Mouse (Mus musculus) T-helper 17 cell (primary cell): ENCODE results near the gene Gprc5a.

Source experiments
- in situ Hi-C, 2 experiments: fragments of 300-600 bp; cut with MboI, MseI; formaldehyde crosslinking; loops; 1 replicate in 1 of 2; 2 replicates in 1 of 2; pipeline ENCODE4 v1.15.1; 2025; ENCODE audit warnings: high pct_unique_total_duplicates in 2 of 2

Gene Gprc5a

GRCm38 (mm10) chr6:135065236-135065957 lies at the start of gene Gprc5a:
Gene Gprc5a, plus strand, starts transcription at chr6:135065651.
- in situ Hi-C loops = no loop called here

DNA sequence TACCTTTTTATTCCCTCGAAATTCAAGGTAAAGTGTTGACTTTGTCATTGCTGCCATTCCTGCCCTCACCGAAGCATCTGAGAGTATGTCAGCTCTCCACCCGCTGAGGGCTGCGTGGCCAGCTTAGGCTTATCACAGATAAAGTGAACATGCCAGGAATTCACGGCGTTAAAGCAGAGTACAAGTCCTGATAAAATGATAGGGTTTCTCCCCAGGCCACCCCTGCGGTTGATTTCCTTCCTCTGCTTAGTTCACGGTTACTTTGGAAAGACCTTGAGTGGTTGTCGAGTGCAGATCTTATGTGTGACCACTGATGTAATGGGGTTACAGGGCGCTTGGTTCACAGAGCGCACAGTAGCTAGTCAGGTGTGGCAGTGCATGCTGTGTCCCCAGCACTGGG lies 48.2 kb upstream of the Gprc5a start:
- in situ Hi-C loops = loop anchor here in 1 of 2 experiments (10.0 kb wide), 1 partner anchor 358 kb away; no protein-coding TSS in a partner anchor

DNA sequence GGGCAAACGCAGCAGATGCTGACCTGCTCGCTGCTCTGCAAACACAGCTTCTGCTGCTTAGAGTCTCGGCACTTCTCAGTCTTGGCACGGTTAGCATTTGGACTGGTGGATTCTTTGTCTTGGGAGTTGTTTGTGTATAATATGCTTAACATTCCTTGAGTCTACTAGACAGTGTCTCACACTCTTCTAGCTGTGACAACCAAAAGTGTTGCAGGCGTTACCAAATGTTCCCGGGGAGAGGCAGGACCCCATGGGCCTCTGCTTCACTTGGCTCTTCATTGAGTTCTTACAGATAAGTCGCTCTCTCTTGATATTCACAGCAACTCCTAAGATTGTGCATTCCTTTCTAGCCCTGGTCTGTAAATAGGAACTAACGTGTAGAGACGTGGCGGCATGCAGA lies 45.9 kb upstream of the Gprc5a start:
- in situ Hi-C loops = loop anchor here in 1 of 2 experiments (10.0 kb wide), 1 partner anchor 355 kb away; no protein-coding TSS in a partner anchor

DNA sequence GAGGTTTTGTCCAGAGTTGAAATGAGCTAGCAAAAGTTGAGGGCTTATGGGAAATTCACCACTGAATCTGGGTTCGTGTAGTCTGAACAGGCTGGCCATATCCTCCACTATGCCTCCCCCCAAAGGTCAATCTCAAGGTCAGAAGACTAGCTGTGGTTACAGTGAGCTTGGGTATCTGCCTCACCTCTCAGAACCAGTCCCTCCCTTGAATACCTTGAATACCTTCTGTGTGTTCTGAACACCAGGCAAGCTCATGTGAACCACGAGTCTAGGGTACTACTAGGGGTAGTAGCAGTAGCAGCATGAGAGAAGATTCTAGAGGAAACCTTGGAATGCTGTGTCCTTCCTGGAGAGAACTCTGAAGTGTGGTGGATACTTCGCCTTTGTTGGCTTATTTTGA lies 43.8 kb upstream of the Gprc5a start:
- in situ Hi-C loops = loop anchor here in 1 of 2 experiments (5.0 kb wide), 1 partner anchor 121 kb away; no protein-coding TSS in a partner anchor

DNA sequence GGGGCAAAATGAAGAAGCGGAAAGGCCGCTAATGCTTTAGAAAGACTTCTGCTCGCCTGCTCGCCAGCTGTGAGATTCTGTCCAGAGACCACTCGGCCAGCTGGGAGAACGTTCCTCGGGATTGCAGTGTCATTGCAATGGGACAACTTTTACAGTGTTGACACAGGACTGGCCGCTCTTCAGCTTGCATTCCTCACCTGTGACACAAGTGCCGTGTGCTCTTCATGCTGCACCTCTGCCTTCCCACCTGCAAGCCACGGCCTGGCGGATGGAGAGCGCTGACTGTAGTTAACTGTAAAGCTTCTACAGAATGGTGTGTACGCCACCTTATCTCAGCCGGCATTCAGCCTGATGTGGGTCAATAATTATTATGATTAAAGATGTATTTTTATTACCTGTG lies 42.1 kb upstream of the Gprc5a start:
- in situ Hi-C loops = loop anchor here in 1 of 2 experiments (5.0 kb wide), 1 partner anchor 119 kb away; no protein-coding TSS in a partner anchor

DNA sequence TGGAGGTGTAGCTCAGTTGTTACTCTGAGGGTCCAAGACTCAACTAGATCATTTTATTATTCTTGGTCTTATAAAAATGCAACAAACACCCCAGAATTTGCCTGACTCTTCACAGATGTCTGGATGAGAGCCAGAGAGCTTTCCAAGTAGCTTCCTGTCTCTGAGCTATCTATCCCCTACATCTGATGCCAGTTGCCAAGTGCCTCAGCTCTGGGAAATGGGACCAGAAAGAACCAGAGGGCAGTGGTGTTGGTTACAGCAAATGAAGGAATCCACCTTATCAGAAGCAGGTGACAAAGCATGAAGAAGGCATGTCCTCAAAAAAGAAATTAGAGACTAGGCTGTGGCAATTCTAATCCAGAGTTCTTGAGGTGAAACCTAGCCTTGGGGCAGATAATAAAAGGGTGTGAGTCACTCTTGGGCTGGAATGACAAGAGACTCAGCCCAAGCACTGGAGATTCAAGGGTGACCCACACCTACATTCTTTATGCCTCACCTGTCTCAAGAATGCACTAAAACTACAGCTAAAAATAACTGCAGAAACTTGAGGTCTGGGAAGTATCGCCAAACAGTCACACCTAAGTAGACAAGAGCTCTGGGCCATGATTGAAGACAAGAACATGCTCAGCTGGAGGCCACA lies 40.5 kb upstream of the Gprc5a start:
- in situ Hi-C loops = loop anchor here (5.0 kb wide), 3 partner anchors 47 to 122 kb away; no protein-coding TSS in a partner anchor

DNA sequence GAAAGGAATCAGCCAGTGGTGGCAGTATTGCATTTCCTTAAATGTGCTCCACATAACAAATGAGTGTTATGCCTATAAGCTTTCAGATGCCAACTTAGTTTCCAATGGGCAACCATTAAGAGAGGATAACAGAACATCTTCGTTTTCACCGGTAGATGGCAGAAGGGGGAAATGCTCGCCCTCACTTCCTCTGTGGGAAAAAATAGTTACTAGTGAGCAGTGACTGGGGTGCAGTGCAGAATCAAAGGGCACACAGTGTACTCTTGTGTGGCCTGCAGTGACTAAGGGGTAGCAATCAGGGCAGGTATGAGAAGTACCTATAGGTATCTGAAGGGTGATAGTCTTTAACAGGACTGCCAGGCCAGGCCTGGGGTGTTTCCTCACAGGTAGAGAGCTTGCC lies 39.2 kb upstream of the Gprc5a start:
- in situ Hi-C loops = loop anchor here (5.0 kb wide), 2 partner anchors 46 to 121 kb away; no protein-coding TSS in a partner anchor

GRCm38 (mm10) chr6:135026755-135027154 lies 38.7 kb upstream of the Gprc5a start:
- in situ Hi-C loops = loop anchor here (5.0 kb wide), 2 partner anchors 46 to 121 kb away; no protein-coding TSS in a partner anchor

DNA sequence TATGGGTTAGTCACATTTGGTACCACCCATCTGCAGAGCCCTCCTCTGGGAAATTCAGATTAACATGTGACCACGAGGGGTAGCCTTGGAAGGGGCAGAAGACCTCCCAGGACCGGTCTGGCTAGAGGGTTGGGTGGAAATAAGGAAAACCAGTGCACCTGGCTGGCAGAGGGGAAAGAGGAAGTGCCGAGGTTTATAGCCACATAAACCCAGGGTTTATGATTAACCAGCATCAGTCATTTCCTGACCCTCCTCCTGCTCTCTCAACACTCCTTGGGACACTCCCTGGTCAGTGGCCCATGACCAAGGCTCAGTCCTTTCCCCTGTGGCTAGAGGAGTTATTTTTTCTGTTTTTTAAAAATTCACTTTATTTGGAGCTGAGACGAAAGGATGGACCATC lies 36.2 kb upstream of the Gprc5a start:
- in situ Hi-C loops = loop anchor here (5.0 kb wide), 2 partner anchors 43 to 118 kb away; no protein-coding TSS in a partner anchor

DNA sequence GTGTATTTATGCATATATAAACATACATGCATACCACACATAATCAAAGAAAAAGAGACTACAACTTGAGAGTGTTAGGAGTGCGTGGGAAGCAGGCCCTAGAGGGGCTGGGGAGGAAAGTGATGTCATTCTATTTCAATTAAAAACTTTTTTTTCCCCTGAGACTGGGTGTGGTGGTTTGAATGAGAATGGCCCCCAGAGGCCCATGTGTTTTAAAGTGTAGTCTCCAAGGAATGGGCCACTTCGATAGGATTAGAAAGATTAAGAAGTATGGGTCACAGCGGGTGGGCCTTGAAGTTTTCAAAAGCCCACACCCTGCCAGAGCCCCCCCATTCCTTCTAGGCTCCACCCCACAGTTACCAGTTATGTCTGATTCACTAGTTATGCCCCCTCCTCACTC lies 26.8 kb upstream of the Gprc5a start:
- in situ Hi-C loops = no loop called here

DNA sequence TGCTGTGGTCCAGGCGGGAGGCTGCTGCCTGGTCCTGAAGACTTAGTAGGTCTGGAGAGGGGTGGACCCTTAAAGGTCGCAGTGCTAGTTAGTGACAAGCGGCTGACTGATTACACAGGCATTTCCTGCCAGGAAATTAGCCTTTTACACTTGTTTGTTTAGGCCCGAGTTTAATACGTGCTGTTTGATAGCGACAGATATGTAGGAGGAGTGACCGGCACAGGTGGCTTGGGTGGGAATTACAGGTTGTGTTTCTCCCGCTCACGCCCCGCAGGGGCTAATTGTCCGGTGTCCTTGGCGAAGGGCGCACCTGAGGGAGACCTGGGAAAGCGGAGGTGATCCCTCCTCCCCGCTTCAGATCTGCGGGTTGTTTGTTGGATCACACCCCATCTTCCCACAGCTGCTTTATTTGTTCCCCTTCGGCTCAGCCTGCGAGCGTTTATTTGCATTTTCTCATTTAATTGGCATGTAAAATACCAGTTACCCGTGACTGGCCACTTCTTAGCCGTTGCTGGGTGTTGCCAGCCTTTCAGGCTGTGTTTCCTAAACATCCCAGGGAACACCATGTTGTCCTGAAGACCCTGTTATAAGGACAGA lies 25.1 kb upstream of the Gprc5a start:
- in situ Hi-C loops = no loop called here

- in situ Hi-C loops = no loop called here
Measured at GRCm38 (mm10) chr6:135041930-135042329, 23.5 kb upstream of the Gprc5a start.

DNA sequence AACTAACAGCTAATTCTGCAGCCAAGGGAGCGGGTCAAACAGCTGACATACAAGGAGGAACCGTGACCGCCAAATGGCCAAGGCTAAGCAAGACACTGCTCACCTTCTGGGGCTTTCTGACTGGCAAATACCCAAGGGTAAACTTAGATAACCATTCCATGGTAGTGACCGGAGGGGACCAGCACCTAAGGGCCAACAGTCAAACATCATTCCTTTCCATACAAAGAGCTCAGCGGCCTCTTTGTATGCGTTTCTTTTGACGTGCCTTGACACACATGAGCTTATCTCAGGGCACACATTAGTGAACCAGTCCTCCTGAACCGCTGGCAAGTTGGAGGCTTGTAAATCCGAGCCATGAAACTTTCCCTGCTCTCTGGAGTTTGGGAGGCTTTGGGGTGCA lies 18.2 kb upstream of the Gprc5a start:
- in situ Hi-C loops = no loop called here

DNA sequence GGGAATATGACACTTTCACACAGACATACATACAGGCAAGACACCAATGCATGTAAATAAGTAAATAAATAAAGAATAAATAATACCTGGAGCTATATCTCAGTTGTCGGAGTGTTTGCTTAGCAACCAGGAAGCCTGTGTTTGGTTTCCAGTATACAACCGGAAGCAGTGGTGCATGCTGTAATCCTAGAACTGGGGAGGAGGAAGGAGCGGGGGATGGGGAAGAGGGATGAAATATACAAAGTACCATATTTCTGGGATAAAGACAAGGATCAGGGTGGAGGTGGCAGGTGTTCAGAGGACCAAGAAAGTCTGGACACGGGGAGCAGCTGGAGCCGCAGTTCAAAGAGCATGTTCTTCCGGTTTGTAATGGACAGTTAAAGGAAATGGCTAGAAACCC lies 16.9 kb upstream of the Gprc5a start:
- in situ Hi-C loops = no loop called here

GRCm38 (mm10) chr6:135048956-135049355 lies 16.5 kb upstream of the Gprc5a start:
- in situ Hi-C loops = no loop called here

- in situ Hi-C loops = no loop called here
Measured at GRCm38 (mm10) chr6:135053789-135054188, 11.7 kb upstream of the Gprc5a start.

DNA sequence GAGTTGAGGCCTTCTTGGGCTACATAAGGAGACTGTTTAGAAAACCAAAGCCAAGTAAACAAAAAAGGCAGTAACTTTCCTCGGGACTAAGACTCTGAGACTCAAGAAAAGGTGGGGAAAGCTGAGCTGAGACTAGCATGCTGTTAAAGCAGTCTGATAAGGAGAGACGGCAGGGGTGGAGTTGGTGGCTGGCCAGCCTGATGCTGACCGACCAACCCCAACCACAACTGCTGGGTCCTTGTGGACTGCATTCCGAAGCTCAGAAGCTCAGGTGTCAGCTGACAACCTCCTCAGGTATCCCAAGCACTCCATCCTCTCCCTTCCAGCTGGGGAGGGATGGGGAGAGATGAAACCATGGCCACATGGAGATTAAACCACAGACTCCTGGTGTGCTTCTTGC lies 9.6 kb upstream of the Gprc5a start:
- in situ Hi-C loops = no loop called here

GRCm38 (mm10) chr6:135060728-135061127 lies 4.7 kb upstream of the Gprc5a start:
- in situ Hi-C loops = no loop called here

GRCm38 (mm10) chr6:135064621-135065020 lies 830 bp upstream of the Gprc5a start:
- in situ Hi-C loops = no loop called here

GRCm38 (mm10) chr6:135066795-135067445 lies 1.5 kb downstream of the Gprc5a start:
- in situ Hi-C loops = no loop called here

DNA sequence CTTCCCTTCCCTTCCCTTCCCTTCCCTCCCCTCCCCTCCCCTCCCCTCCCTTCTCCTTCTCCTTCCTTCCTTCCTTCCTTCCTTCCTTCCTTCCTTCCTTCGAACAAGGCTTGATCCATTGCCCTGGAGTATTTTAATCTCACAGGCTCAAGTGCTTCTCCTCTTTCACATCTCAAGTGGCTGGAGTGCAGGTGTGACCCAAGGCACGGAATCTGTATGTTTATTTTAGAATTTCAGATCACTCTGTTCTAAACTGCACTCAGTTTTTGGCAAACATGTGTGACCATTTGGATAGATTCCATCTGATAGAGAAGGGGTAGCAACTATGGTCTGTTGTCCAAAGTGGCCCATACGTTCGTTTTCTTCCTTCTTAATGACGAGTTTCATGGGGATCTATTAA lies 2.8 kb downstream of the Gprc5a start:
- in situ Hi-C loops = no loop called here

DNA sequence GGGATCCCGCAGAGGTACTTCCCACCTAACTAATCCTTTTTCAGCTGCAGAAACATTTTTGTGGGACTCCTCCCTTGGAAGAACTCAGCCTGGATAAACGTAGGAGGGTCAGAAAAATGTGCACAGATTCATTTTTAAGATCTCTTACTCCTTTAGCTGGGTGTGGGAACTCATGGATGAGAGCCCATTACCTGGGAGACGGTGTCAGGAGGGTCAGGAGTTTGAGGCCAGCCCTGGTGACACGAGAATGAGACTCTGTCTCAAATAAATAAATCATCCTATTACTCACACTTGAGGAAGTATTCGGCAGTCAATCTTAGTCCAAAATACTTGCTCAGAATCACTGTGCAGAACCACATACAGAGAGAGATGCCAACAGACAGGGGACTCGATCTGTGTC lies 4.4 kb downstream of the Gprc5a start:
- in situ Hi-C loops = loop anchor here in 1 of 2 experiments (5.0 kb wide), 1 partner anchor 43 kb away; no protein-coding TSS in a partner anchor
